Mouse (Mus musculus) lung, embryonic 15.5 days (tissue): ENCODE results near the gene Bsg. TPM values are rescaled to one million over a fixed set of nuclear protein-coding genes. Genes with fewer than 3 reads are reported as not detected.

Experiments used
- ATAC-seq: fragments of 200-750 bp; cut with Nextera tagmentation; 2 replicates; pipeline ENCODE4 v1.8.0; 2017; ENCODE audit warnings: moderate number of reproducible peaks, borderline replicate concordance; ENCODE audit not compliant: low FRiP score, low TSS enrichment; ENCODE audit errors: extremely low read depth
- H3K27ac ChIP-seq: fragments of 300-500 bp; sonication (generic); 2 replicates; pipeline ENCODE4 v1.5.1; 2015; ENCODE audit warnings: moderate library complexity, mild to moderate bottlenecking, inconsistent platforms
- H3K27me3 ChIP-seq: fragments of 300-500 bp; sonication (generic); 2 replicates; pipeline ENCODE4 v1.6.1; 2015; ENCODE audit warnings: inconsistent platforms
- H3K36me3 ChIP-seq: fragments of 300-500 bp; sonication (generic); 2 replicates; pipeline ENCODE4 v1.6.1; 2015; ENCODE audit warnings: inconsistent platforms
- H3K4me1 ChIP-seq: fragments of 300-500 bp; sonication (generic); 2 replicates; pipeline ENCODE4 v1.6.1; 2015; ENCODE audit warnings: inconsistent platforms
- H3K4me2 ChIP-seq: fragments of 300-500 bp; sonication (generic); 2 replicates; pipeline ENCODE4 v1.6.1; 2015; ENCODE audit warnings: inconsistent platforms, mild to moderate bottlenecking, moderate library complexity
- H3K4me3 ChIP-seq: fragments of 300-500 bp; sonication (generic); 2 replicates; pipeline ENCODE4 v1.5.1; 2015; ENCODE audit warnings: mild to moderate bottlenecking, inconsistent platforms
- H3K9ac ChIP-seq: fragments of 300-500 bp; sonication (generic); 2 replicates; pipeline ENCODE4 v1.6.1; 2015; ENCODE audit warnings: inconsistent platforms
- H3K9me3 ChIP-seq: fragments of 300-500 bp; sonication (generic); 2 replicates; pipeline ENCODE4 v1.6.1; 2016; ENCODE audit warnings: inconsistent platforms
- WGBS: fragments of 180-500 bp; shearing (Covaris S2); methylation state at CpG from one replicate; pipeline ENCODE4 v1.1.7; 2015; 5-methylcytosine and 5-hydroxymethylcytosine counted together
- polyA plus RNA-seq: library from polyadenylated mRNA; unstranded; fragments of >200 nt; fragmentation: Nextera tagmentation; extraction: Ambion mirVana; gene quantifications from 2 replicates; pipeline ENCODE4 v1.2.1, GENCODE M21; 2015

The Bsg gene
- polyA plus RNA-seq, 1 experiment from 2014 or later = 1,152 TPM

GRCm38 (mm10) chr10:79723047-79723446 lies 18.8 kb downstream of the Bsg start:
- Histone ChIP-seq H3K4me3 (no peak overlapping the region), H3K36me3 (no peaks in the 10 kb centered on the region), H3K9ac (no peak overlapping the region), H3K27ac (no peak overlapping the region), H3K4me1 (no peaks in the 10 kb centered on the region), H3K4me2 (no peak overlapping the region), H3K9me3 (no peaks in the 10 kb centered on the region), H3K27me3 (peaks cover 11% of the 10 kb centered on the region)
- 71% methylated on average over 6 of the region's 6 CpGs for WGBS
- ATAC-seq = no peak

DNA sequence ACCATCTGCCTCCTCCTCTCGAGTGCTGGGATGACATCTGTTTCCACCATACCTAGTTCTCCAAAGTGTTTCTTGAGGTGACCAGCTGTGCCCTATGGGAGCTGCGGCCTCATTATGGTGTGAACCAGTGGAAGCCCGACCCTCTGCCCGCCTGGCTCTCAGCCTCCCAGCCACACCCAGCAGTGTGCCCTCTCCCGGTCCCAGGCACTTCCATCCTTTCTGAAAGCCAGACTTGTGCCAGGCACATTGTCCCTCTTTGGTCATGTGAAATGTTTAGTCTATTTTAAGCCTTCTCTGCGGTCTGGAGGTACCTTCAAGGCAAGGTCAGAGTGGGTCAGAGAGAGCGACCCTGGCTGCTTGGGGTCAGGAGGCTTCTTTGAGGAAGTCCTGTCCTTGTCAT lies 19.4 kb downstream of the Bsg start:
- no peak overlapping the region for H3K9ac ChIP-seq
- WGBS = 71% methylated on average over 7 of the region's 7 CpGs
- H3K9me3 ChIP-seq = no peaks in the 10 kb centered on the region
- no peaks in the 10 kb centered on the region for H3K36me3 ChIP-seq
- peaks cover 5% of the 10 kb centered on the region for H3K27me3 ChIP-seq
- H3K4me3 ChIP-seq = no peak overlapping the region
- H3K27ac ChIP-seq = no peak overlapping the region
- ATAC-seq = no peak
- no peak overlapping the region for H3K4me2 ChIP-seq
- no peaks in the 10 kb centered on the region for H3K4me1 ChIP-seq

DNA sequence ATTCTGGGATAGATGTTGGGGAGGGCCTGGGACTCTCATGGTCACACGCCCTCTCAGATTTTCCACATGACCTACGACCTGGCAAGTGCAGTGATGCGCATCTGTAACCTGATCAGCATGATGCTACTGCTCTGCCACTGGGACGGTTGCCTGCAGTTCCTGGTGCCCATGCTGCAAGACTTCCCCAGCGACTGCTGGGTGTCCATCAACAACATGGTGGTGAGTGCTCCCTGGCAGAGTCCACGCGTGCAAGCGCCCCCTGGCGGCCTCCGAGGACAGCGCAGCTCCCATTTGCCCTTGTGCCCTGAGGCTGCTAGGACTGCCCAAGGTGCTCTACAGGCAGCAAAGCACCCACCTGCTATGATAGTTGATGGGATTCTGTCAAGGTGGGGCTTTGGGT lies 21.8 kb downstream of the Bsg start:
- Histone ChIP-seq H3K9me3 (no peaks in the 10 kb centered on the region), H3K27ac (no peak overlapping the region), H3K4me3 (no peak overlapping the region), H3K36me3 (no peaks in the 10 kb centered on the region), H3K4me1 (no peaks in the 10 kb centered on the region), H3K9ac (no peak overlapping the region), H3K4me2 (no peak overlapping the region), H3K27me3 (no peaks in the 10 kb centered on the region)
- ATAC-seq = no peak
- 37% methylated on average over 11 of the region's 11 CpGs for WGBS

DNA sequence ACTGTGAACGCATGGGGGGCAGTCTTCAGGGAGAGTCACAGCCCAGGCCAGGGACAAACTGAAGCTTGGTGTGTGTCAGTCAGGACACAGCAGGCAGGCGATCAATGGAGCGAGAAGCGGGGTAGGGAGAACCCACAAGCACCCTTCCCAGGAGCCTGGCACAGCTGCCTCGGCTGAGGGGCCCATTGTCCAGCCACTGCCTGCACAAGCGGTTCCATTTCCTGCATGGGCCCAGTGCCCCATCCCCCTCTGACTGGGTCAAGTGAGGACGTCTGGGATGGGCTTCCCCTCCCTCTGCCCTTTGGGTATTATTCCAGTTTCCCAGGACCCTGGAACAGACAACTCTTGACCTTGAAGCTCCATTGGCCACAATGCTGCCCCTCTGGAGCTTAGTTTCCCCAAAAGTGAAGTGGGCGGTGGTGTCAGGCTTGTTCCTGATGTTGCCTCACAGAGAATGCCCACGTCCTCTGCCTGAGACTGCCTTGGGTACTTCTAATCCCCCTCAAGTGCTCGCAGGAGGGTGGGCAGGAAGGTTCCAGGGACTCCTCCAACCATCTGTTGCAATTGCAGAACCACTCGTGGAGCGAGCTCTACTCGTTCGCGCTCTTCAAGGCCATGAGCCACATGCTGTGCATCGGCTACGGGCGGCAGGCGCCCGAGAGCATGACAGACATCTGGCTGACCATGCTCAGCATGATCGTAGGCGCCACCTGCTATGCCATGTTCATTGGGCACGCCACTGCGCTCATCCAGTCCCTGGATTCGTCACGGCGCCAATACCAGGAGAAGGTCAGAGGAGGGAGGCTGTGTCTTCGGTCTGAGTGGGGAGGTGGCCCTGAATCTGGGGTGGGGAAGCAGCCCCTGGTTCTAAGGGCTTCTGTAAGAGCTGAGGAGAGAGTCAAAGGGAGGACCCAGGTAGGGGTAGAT lies 24.3 kb downstream of the Bsg start:
- Histone ChIP-seq H3K9me3 (no peaks in the 10 kb centered on the region), H3K4me2 (no peak overlapping the region), H3K36me3 (no peaks in the 10 kb centered on the region), H3K4me3 (no peak overlapping the region), H3K4me1 (no peaks in the 10 kb centered on the region), H3K27ac (no peak overlapping the region), H3K9ac (no peak overlapping the region), H3K27me3 (no peaks in the 10 kb centered on the region)
- ATAC-seq = no peak
- 64% methylated on average over 28 of the region's 28 CpGs for WGBS

DNA sequence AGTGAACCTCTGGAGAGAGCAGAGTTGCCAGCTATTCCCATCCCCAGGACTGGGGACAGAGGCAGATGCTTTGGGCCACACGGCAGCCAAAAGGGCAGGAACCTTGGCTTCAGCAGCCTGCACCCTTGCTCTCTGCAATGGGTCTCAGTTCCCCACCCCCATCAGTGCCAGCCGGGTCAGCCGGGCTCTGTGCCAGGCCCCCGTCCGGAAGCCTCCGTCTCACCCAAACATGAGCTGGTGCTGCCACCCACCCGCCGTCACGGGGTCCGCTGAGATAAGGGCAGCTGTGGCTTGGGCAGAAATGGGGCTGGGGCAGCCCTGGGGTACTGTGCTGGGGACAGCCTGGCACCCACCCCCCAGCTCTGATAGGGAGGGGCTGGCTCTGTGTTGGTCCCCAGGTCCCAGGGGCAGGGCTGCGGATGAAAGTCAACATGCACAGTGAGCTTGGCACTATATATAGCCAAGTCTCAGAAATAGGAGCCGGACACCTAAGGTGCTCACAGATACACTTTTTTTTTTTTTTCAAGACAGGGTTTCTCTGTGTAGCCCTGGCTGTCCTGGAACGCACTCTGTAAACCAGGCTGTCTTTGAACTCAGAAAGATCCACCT lies 25.2 kb downstream of the Bsg start:
- H3K27me3 ChIP-seq = no peaks in the 10 kb centered on the region
- no peak overlapping the region for H3K27ac ChIP-seq
- H3K4me1 ChIP-seq = no peaks in the 10 kb centered on the region
- no peak overlapping the region for H3K4me3 ChIP-seq
- no peak for ATAC-seq
- 57% methylated on average over 13 of the region's 13 CpGs for WGBS
- no peak overlapping the region for H3K9ac ChIP-seq
- peaks cover 6% of the 10 kb centered on the region; the same call in 1 of the 2 replicates for H3K36me3 ChIP-seq
- no peak overlapping the region for H3K4me2 ChIP-seq
- no peaks in the 10 kb centered on the region for H3K9me3 ChIP-seq

GRCm38 (mm10) chr10:79732500-79732899 lies 28.2 kb downstream of the Bsg start:
- no peak for ATAC-seq
- Histone ChIP-seq H3K9ac (no peak overlapping the region), H3K9me3 (0 out of 2 replicates have a peak, but pooled peaks cover 5% of the 10 kb centered on the region), H3K36me3 (peaks cover 35% of the 10 kb centered on the region), H3K4me3 (no peak overlapping the region), H3K4me2 (no peak overlapping the region), H3K27me3 (no peaks in the 10 kb centered on the region), H3K27ac (no peak overlapping the region), H3K4me1 (no peaks in the 10 kb centered on the region)
- WGBS = 90% methylated on average over 1 of the region's 1 CpGs

DNA sequence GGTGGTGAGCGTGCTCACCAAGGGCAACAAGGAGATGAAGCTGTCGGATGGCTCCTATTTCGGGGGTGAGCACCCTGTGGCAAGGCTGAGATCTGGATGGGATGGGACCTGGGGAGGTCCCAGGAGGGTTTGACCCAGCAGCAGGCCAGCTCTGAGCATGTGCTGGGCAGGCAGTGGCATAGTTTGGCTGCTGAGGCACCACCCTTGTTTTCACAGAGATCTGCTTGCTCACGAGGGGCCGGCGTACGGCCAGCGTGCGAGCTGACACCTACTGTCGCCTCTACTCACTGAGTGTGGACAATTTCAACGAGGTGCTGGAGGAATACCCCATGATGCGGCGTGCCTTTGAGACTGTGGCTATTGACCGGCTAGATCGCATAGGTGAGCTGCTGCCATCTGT lies 29.6 kb downstream of the Bsg start:
- no peak overlapping the region for H3K27ac ChIP-seq
- peaks cover 14% of the 10 kb centered on the region; the same call in 1 of the 2 replicates for H3K9me3 ChIP-seq
- no peak overlapping the region for H3K9ac ChIP-seq
- WGBS = 93% methylated on average over 15 of the region's 15 CpGs
- H3K4me1 ChIP-seq = no peaks in the 10 kb centered on the region
- no peak overlapping the region for H3K4me3 ChIP-seq
- H3K4me2 ChIP-seq = no peak overlapping the region
- no peak for ATAC-seq
- H3K36me3 ChIP-seq = peaks cover 48% of the 10 kb centered on the region
- no peaks in the 10 kb centered on the region for H3K27me3 ChIP-seq

DNA sequence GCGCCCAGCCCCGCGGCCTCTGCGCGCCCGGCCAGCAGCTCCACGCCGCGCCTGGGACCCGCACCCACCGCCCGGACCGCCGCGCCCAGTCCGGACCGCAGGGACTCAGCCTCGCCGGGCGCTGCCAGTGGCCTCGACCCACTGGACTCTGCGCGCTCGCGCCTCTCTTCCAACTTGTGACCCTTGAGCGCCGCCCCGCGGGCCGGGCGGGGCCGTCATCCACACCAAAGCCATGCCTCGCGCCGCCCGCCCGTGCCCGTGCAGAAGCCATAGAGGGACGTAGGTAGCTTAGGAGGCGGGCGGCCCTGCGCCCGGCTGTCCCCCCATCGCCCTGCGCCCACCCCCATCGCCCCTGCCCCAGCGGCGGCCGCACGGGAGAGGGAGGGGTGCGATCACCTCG lies 31.1 kb downstream of the Bsg start:
- Histone ChIP-seq H3K36me3 (peaks cover 63% of the 10 kb centered on the region), H3K4me1 (no peaks in the 10 kb centered on the region), H3K9ac (no peak overlapping the region), H3K9me3 (peaks cover 29% of the 10 kb centered on the region), H3K4me3 (no peak overlapping the region), H3K27me3 (no peaks in the 10 kb centered on the region), H3K4me2 (peak overlapping the region; percentile 10; the same call in 1 of the 2 replicates), H3K27ac (no peak overlapping the region)
- peak; percentile 12; the same call in 1 of the 2 replicates for ATAC-seq
- 37% methylated on average over 52 of the region's 52 CpGs for WGBS

GRCm38 (mm10) chr10:79736706-79737105 lies 32.4 kb downstream of the Bsg start:
- no peaks in the 10 kb centered on the region for H3K4me1 ChIP-seq
- H3K27ac ChIP-seq = no peak overlapping the region
- peaks cover 77% of the 10 kb centered on the region for H3K36me3 ChIP-seq
- no peak for ATAC-seq
- no peak overlapping the region for H3K4me3 ChIP-seq
- 82% methylated on average over 14 of the region's 14 CpGs for WGBS
- peaks cover 29% of the 10 kb centered on the region for H3K9me3 ChIP-seq
- H3K27me3 ChIP-seq = no peaks in the 10 kb centered on the region
- H3K4me2 ChIP-seq = no peak overlapping the region
- H3K9ac ChIP-seq = no peak overlapping the region

GRCm38 (mm10) chr10:79738259-79738658 lies 34.0 kb downstream of the Bsg start:
- H3K4me2 ChIP-seq = no peak overlapping the region
- H3K9ac ChIP-seq = no peak overlapping the region
- no peaks in the 10 kb centered on the region for H3K4me1 ChIP-seq
- no peak for ATAC-seq
- peaks cover 29% of the 10 kb centered on the region for H3K9me3 ChIP-seq
- no peak overlapping the region for H3K27ac ChIP-seq
- WGBS = 88% methylated on average over 10 of the region's 10 CpGs
- H3K36me3 ChIP-seq = peaks cover 91% of the 10 kb centered on the region
- H3K27me3 ChIP-seq = no peaks in the 10 kb centered on the region
- no peak overlapping the region for H3K4me3 ChIP-seq

DNA sequence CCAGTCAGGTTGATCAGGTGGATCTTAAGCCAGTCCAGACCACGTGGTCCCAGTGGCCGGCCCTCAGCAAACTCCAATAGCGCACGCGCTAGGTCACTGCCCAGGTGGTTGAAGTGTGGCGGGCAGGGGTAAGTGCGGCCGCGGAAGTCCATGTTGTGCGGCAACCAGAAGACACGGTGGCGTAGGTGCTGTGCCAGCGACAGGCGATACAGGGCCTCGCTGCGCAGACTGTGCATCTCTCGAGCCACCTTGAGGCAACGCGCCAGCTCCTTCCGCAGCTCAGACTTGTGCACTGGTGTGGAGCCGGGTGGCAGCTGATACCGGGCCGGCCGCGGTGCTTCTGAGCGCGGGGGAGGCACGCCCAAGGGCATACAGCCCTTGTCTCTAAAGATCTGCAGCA lies 34.9 kb downstream of the Bsg start:
- ATAC-seq = no peak
- Histone ChIP-seq H3K9me3 (peaks cover 29% of the 10 kb centered on the region), H3K4me1 (no peaks in the 10 kb centered on the region), H3K9ac (no peak overlapping the region), H3K36me3 (peaks cover 96% of the 10 kb centered on the region), H3K27ac (no peak overlapping the region), H3K4me2 (no peak overlapping the region), H3K27me3 (no peaks in the 10 kb centered on the region), H3K4me3 (no peak overlapping the region)
- WGBS = 97% methylated on average over 28 of the region's 28 CpGs

DNA sequence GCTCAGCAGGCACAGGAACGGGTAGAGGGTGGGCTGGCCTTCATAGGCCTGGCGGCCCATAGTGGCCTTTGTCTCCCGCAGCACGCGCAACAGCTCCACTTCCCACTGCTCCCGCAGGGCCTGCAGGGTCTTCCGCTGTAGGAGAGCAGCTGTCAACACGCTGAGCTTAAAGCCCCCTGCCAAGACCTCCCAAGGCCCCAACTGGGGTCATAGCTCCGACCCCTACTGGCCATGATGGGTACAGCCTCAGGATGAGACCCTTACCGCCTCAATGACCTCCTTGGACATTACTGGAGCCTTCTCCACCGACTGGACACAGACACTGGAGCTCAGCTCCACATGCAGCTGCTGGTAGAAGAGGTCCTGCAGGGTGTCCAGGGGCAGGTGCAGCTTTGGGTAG lies 36.6 kb downstream of the Bsg start:
- ATAC-seq = no peak
- H3K27ac ChIP-seq = no peak overlapping the region
- H3K4me3 ChIP-seq = no peak overlapping the region
- H3K27me3 ChIP-seq = no peaks in the 10 kb centered on the region
- no peak overlapping the region for H3K9ac ChIP-seq
- H3K4me1 ChIP-seq = peaks cover 5% of the 10 kb centered on the region
- H3K4me2 ChIP-seq = no peak overlapping the region
- peaks cover 27% of the 10 kb centered on the region for H3K9me3 ChIP-seq
- peaks cover 85% of the 10 kb centered on the region for H3K36me3 ChIP-seq
- 81% methylated on average over 11 of the region's 11 CpGs for WGBS
